Mouse (Mus musculus): Measurements from ENCODE around the gene Rnf34.

Gene Rnf34

GRCm38 (mm10) chr5:122872626-122873025, 22.8 kb downstream of the Rnf34 start:
- no peak for DNase-seq (ENCODE audit: low spot score in 2 of 2)

DNA sequence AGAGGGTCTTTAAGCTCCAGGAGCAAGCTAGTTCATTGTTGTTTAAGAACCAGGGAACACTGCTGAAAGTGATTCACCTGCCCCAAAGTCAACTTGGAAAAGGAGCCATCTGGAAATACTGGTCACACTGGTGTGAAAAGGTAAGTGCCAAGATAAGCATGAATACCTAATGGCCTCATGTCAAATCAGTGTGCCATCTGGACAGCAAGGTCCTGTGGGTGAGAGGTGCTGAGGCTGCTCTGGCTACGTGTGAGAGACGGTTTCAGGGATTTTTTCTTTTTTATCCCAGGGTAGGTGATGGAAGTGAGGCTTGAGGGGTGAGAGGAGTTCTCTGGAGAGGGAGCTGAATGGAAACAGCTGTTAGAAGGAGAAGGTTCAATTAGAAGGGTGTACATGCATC, 23.7 kb downstream of the Rnf34 start:
- DNase-seq (ENCODE audit: low spot score in 2 of 2), result no peak

GRCm38 (mm10) chr5:122874359-122874758, 24.5 kb downstream of the Rnf34 start:
- no peak for DNase-seq (ENCODE audit: low spot score in 2 of 2)

DNA sequence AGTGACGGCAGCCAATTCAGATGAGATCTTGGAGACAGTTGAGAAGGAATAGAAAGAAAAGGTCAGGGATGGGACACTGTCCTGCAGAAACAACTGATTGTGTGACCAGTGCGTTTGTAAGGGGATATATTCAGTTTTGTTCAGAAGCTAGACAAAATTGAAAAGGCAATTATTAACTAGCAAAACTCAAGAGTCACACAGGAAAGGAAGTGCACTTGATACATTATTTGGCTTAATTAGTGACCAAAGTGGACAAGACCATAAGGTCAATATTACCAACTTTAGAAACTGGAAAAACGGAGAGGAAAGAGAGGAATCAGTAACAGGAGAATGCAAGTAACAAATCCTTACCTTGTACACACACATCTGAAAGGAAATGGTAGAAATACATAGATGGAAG, 26.8 kb downstream of the Rnf34 start:
- DNase-seq (ENCODE audit: low spot score in 2 of 2), result no peak

DNA sequence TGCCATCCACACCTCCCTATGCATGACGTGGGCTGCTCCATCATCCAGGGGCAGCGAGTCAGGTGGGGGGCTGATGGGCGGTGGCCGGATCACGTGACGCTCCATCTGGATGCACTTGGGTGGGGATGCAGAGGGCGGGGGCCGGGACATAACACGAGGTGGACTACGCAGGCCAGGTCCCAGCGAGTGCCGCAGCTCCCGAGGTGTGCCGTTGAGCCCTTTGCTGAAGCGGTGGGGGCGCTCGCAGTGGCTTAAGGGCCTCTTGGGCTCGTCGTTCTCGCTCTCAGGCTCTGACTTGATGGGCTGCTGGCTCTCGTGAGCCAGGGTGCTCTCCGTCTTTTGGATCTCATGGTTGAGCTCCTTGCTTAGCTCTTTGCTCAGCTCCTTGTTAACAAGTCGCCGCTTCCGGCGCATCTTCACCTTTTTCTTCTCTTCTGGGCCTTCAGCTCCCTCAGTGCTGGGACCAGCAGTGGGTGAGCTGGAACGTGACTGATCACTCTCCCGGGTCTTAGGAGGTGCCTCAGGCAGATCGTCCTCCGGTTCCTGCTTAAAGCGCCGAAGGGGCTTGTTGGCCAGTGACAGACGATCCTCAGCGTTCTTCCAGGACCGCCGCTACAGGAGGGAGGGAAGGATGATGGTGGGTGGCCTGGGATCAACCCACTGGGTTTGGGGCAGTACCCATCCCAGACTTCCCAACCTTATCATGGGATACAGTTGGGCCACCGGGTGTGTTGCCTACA, 30.6 kb downstream of the Rnf34 start:
- no peak for DNase-seq (ENCODE audit: low spot score in 2 of 2)

GRCm38 (mm10) chr5:122881313-122881712, 31.5 kb downstream of the Rnf34 start:
- peak; percentile 68 to 83 for DNase-seq (ENCODE audit: low spot score in 2 of 2)

GRCm38 (mm10) chr5:122882256-122883050, 32.6 kb downstream of the Rnf34 start:
- DNase-seq (ENCODE audit: low spot score in 2 of 2), result no peak

GRCm38 (mm10) chr5:122883237-122883636, 33.4 kb downstream of the Rnf34 start:
- DNase-seq (ENCODE audit: low spot score in 2 of 2), result no peak

DNA sequence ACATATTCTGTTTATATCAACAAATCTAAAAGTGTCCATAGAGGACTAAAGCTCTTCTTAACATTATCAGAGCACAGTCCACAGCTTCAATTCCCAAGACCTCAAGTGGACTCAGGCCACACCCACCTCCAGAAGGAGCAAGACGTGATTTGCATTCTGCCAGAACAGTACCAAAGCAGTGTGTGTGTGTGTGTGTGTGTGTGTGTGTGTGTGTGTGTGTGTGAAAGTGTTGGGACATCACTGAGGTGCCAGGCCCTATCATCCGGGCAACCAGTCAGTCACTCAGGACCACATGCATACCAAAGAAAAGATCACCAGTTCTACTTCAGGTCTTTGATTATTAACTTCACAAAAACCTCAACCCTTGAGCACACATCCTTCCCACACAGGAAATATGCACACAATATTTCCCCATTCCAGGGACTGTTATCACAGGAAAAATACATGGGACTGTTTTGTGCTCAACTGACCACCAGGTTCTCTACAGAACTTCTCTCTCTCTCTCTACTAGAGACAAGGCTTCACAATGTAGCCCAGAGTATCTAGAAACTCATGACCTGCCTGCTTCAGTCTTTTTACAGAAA, 33.9 kb downstream of the Rnf34 start:
- no peak for DNase-seq (ENCODE audit: low spot score in 2 of 2)

DNA sequence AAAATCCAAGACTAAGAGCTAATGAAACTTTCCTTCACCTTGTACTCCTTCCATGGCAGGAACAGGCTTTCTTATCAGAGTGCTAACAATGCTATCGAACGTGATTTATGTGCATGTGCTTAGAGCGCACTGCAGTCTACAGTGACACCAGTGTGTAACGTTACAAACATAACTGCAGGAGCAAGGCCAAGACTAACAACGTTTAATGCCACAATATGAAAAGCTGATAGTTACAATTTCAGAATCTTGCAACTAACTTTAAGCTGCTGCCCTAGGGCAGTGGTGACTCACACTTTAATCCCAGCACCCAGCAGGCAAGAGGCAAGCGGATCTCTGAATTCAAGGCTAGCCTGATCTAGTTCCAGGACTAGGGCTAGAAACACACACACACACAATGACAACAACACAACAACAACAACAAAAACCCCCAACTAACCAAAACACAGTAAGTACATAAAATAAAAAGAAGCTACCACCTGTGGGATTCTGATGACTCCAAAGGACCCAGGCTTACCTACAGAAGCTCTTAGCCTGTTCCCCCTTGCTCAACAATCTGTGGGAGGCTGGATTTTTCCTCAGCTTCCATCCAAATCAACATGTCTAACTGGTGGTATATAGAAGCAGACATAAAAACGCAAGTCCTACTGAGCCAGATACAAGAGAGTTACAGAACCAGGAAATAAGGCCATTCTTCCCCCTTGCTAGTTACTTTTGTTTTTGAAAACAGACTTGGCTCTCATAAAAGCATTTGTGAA, 34.9 kb downstream of the Rnf34 start:
- no peak for DNase-seq (ENCODE audit: low spot score in 2 of 2)

GRCm38 (mm10) chr5:122887033-122887432, 37.2 kb downstream of the Rnf34 start:
- DNase-seq (ENCODE audit: low spot score in 2 of 2), result no peak

GRCm38 (mm10) chr5:122887926-122888611, 38.2 kb downstream of the Rnf34 start:
- DNase-seq (ENCODE audit: low spot score in 2 of 2), result no peak

DNA sequence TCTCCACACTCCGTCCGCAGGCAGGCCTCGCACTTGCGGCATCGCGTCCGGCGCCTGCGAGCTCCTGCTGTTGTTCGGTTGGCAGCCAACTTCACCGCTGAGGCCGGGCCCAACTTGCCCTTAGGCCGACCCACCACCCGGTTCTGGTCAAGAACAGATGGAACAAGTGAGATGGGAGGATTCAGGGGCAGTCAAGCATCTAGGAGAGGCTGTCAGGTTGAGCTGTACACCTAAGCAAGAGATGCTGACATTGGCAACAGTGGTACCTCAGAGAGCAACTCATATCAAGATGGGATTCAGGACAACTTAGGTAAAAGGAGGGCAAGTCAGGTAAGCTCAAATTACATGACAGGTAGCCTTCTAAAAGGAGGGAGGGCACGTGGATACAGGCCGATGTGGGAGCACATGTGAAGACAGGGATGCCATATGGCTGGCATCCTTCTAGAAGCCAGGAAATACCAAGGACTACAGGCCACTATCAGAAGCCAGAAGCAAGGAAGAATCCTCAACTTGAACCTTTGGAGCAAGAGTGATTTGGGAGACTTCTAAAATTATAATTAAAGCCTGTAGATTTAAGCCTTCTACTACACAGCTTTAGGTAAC, 38.9 kb downstream of the Rnf34 start:
- DNase-seq (ENCODE audit: low spot score in 2 of 2), result no peak

DNA sequence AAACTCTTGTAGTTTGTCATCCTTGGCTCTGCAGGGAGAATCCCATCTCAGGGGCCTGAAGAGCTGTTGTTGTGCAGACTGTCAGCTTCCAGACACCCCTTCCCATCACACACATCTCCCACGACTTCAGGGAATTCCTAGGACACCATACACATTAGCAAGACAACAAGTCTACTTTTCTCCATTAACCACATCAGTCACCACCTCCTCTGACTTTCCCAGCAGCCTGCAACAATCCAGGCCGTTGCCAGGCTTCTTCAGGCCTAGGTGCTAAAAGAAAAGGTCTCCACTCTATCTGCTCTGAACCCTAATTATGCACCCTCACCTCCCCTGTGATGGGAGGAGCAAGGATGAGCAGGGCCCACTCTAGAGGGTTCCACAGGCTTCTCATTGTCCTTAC, 40.5 kb downstream of the Rnf34 start:
- DNase-seq (ENCODE audit: low spot score in 2 of 2), result no peak

GRCm38 (mm10) chr5:122893270-122893669, 43.4 kb downstream of the Rnf34 start:
- DNase-seq (ENCODE audit: low spot score in 2 of 2), result no peak

DNA sequence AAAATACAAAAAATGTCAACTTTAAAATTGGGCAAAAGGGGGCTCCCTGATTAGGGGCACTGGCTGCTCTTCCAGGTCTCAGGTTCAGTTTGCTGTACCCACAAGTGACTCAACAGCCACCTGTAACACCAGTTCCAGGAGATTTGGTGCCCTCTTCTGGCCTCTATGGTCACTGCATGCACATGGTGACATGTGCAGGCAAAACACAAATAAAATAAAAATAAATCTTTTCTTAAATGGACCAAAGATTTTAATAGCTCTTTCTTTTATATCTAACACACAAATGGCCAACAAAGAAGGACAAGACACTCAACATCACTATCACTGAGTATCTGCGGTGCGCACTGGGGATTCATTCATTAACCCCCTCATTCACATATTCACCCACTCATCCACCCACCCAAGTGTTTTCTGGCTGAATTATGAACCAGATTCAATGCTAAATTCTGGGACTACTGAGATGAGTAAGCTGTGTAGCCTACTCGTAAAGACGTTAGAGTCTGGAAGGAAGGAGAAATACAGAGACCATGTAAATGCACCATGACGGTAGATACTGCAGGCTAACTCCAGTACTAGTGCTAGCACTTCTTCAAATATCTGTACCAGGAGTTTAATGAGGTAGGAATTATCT, 44.3 kb downstream of the Rnf34 start:
- DNase-seq (ENCODE audit: low spot score in 2 of 2), result peak in 1 of 2 experiments; percentile 73

GRCm38 (mm10) chr5:122894821-122895220, 45.0 kb downstream of the Rnf34 start:
- DNase-seq (ENCODE audit: low spot score in 2 of 2), result no peak

DNA sequence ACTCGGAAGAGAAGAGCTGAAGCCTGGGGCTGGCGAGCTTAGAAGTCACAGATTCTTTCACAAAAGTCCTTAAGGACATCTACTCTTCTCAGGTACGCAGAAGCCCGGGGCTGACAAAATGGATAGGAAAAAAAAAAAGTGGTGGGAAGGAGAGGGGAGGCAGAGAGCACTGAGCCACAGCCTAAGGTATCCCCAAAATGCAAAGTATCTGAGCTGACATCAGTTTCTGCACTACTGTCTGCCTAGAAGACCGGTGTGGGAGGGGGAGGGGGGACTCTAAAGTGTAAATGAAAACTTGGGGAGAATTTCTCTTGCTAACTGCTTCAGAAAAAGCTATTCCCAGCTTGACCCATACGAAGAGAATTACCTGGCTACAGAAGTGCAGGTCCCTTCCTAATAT, 48.3 kb downstream of the Rnf34 start:
- no peak for DNase-seq (ENCODE audit: low spot score in 2 of 2)

GRCm38 (mm10) chr5:122898963-122899776, 49.3 kb downstream of the Rnf34 start:
- DNase-seq (ENCODE audit: low spot score in 2 of 2), result no peak
